Mouse (Mus musculus) midbrain, embryonic 14.5 days (tissue): ENCODE results near the gene Dhx30. TPM values are rescaled to one million over a fixed set of nuclear protein-coding genes. Genes with fewer than 3 reads are reported as not detected.
"Not testable (repeated sequence)": the region's sequence is repeated elsewhere in the genome, so short reads cannot be mapped to it uniquely, and the experiment has no call there.

Experiments
- ATAC-seq: fragments of 200-750 bp; cut with Nextera tagmentation; 2 replicates; pipeline ENCODE4 v1.8.0; 2017; ENCODE audit warnings: moderate number of reproducible peaks, moderate library complexity; ENCODE audit not compliant: low FRiP score, low TSS enrichment
- DNase-seq: peaks from one replicate; pipeline ENCODE4 v3.0.0-alpha.2; 2015
- H3K27ac ChIP-seq: fragments of 300-500 bp; sonication (generic); replicated peaks from 2 replicates; pipeline ENCODE4 v1.5.1; 2014; ENCODE audit warnings: mild to moderate bottlenecking, low read depth, low read length, moderate library complexity
- H3K27me3 ChIP-seq: fragments of 300-500 bp; sonication (generic); 2 replicates; pipeline ENCODE4 v1.6.1; 2014; ENCODE audit warnings: low read length, control low read depth, mixed read lengths; ENCODE audit not compliant: control insufficient read depth, insufficient read depth
- H3K36me3 ChIP-seq: fragments of 300-500 bp; sonication (generic); 2 replicates; pipeline ENCODE4 v1.6.1; 2014; ENCODE audit warnings: low read length, control low read depth; ENCODE audit not compliant: control insufficient read depth, insufficient read depth
- H3K4me1 ChIP-seq: fragments of 300-500 bp; sonication (generic); 2 replicates; pipeline ENCODE4 v1.6.1; 2014; ENCODE audit warnings: mild to moderate bottlenecking, antibody characterized with exemption, low read length, control low read depth; ENCODE audit not compliant: control insufficient read depth, insufficient read depth
- H3K4me2 ChIP-seq: fragments of 300-500 bp; sonication (generic); 2 replicates; pipeline ENCODE4 v1.6.1; 2014; ENCODE audit warnings: mild to moderate bottlenecking, low read length, moderate library complexity
- H3K4me3 ChIP-seq: fragments of 300-500 bp; sonication (generic); replicated peaks from 2 replicates; pipeline ENCODE4 v1.5.1; 2014; ENCODE audit warnings: low read depth, low read length
- H3K9ac ChIP-seq: fragments of 300-500 bp; sonication (generic); replicated peaks from 2 replicates; pipeline ENCODE4 v1.6.1; 2014; ENCODE audit warnings: mild to moderate bottlenecking, low read length, moderate library complexity
- H3K9me3 ChIP-seq: fragments of 300-500 bp; sonication (generic); 2 replicates; pipeline ENCODE4 v1.6.1; 2016; ENCODE audit warnings: low read length, control low read depth, mixed read lengths; ENCODE audit not compliant: control insufficient read depth
- WGBS: fragments of 180-500 bp; shearing (Covaris S2); extraction: QIAGEN DNeasy Blood & Tissue Kit; methylation state at CpG from one replicate; pipeline ENCODE4 v1.1.7; 2014; 5-methylcytosine and 5-hydroxymethylcytosine counted together
- polyA plus RNA-seq: library from polyadenylated mRNA; unstranded; fragments of >200 nt; fragmentation: Nextera tagmentation; extraction: Ambion mirVana; gene quantifications from 2 replicates; pipeline ENCODE4 v1.2.1, GENCODE M21; 2014

Gene Dhx30
- polyA plus RNA-seq, 1 experiment from 2014 or later, result 191 TPM

DNA sequence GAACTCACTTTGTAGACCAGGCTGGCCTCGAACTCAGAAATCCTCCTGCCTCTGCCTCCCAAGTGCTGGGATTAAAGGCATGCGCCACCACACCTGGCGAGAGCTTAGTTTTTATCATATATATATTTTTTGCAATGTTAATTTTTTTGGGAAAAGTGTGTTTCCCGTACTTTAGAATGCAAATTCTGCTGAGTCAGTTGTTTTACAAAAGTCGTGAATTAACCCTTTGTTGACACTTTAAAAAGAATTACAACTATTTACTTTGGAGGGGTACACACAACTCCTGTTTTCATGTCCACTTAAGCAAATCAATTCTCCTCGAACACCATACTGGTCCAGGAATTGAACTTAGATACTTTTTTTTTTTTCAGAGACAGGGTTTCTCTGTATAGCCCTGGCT is 15.3 kb upstream of the Dhx30 start:
- Histone ChIP-seq H3K9me3 (no peaks in the 10 kb centered on the region), H3K27ac (no peak overlapping the region), H3K36me3 (peaks cover 31% of the 10 kb centered on the region), H3K4me1 (peaks cover 29% of the 10 kb centered on the region), H3K9ac (no peak overlapping the region), H3K27me3 (no peaks in the 10 kb centered on the region), H3K4me2 (peak overlapping the region; percentile 69), H3K4me3 (peak overlapping the region; percentile 88)
- no peak for ATAC-seq
- WGBS, result 69% methylated on average over 6 of the region's 6 CpGs
- peak; percentile 15 for DNase-seq

DNA sequence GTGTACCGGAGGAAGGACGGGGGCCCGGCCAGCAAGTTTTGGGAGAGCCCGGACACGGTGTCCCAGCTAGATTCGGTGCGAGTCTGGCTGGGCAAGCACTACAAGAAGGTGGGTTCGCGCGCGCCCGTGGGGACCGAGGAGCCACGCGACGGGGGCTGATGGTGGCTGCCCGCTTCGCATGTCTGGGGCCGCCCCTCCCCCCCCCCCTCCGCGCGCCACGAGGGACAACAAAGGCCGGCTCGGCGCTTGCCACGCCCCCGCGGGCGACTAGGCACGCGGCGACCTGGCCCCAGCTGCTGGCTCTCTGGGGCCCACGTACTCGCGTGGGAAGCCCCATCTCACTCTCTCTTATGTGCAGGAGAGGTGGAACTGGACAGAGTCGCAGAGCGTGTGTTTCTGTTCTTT is 14.6 kb upstream of the Dhx30 start:
- Histone ChIP-seq H3K27me3 (no peaks in the 10 kb centered on the region), H3K27ac (peak overlapping the region; percentile 93), H3K4me1 (peaks cover 29% of the 10 kb centered on the region), H3K4me2 (peak overlapping the region; percentile 69), H3K9ac (peak overlapping the region; percentile 81), H3K9me3 (no peaks in the 10 kb centered on the region), H3K36me3 (peaks cover 25% of the 10 kb centered on the region), H3K4me3 (peak overlapping the region; percentile 88)
- under 1% methylated on average over 31 of the region's 38 CpGs for WGBS
- DNase-seq (peak; percentile 71), ATAC-seq (peak; percentile 73)

DNA sequence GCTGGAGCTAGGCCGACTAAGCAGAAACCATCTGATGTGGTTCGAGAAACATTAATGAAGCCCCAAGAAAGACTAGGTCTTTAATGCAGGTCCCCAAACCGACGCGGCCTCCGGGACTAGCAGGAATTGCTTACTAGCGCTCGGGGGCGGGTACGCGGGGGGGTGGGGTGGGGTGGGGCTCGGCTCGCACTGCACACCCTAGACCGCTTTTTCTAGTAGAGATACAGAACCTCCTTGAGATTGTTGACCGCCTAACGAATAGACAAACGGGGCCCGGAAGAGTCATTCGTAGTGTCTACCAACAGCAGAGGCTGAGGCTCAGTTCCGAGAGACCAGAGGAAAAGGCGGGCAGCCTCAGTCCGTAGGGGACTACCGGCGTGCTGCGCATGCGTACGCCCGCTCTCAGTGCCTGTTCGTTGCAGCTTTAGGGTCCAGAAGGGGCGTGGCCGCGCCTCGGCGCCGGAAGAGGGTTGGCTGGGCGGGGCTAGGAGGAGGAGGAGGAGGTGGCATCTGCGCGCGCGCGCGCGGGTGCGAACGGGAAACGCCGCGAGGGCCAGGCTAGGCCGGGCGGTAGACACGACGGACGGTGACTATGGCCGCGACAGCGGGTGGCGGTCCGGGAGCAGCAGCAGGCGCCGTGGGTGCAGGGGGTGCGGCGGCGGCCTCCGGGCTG is 14.0 kb upstream of the Dhx30 start:
- under 1% methylated on average over 63 of the region's 64 CpGs for WGBS
- Histone ChIP-seq H3K36me3 (peaks cover 21% of the 10 kb centered on the region), H3K4me3 (peak overlapping the region; percentile 88), H3K4me2 (peak overlapping the region; percentile 69), H3K4me1 (peaks cover 29% of the 10 kb centered on the region), H3K9me3 (no peaks in the 10 kb centered on the region), H3K27ac (peak overlapping the region; percentile 93), H3K9ac (peak overlapping the region; percentile 81), H3K27me3 (no peaks in the 10 kb centered on the region)
- ATAC-seq (peak; percentile 96), DNase-seq (peak; percentile 100)

DNA sequence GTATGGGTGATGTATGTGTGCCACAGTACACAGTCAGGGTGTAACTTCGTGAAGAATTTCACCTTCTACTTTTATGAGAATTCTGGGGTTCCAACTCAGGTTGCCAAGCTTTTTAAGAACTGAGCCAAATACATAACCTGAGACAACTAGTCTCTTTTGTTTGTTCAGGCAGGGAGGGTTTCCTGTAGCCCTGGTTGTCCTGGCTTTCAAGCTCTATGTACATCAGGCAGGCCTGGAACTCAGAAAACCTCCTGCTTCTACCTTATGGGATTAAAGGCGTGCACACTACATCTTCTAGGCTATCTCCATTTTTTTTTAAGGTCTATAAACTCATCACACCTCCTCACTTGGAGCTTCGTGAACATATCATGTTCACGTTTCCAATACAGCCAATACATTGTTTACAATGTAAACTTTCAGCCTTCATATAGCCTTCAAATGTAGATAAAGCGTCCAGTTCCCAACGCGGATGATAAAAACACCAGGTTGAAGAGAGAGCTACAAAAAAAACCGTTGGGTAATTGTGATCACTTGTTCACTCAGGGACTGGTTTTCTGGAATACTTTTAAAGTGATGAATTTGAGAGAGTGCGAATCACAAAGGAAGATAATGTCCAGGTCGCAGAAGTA is 13.4 kb upstream of the Dhx30 start:
- 31% methylated on average over 10 of the region's 10 CpGs for WGBS
- Histone ChIP-seq H3K4me1 (peaks cover 29% of the 10 kb centered on the region), H3K27me3 (no peaks in the 10 kb centered on the region), H3K4me3 (peak overlapping the region; percentile 88), H3K36me3 (peaks cover 14% of the 10 kb centered on the region), H3K9ac (peak overlapping the region; percentile 81), H3K27ac (peak overlapping the region; percentile 93), H3K9me3 (no peaks in the 10 kb centered on the region), H3K4me2 (peak overlapping the region; percentile 69)
- DNase-seq (no peak), ATAC-seq (no peak)

DNA sequence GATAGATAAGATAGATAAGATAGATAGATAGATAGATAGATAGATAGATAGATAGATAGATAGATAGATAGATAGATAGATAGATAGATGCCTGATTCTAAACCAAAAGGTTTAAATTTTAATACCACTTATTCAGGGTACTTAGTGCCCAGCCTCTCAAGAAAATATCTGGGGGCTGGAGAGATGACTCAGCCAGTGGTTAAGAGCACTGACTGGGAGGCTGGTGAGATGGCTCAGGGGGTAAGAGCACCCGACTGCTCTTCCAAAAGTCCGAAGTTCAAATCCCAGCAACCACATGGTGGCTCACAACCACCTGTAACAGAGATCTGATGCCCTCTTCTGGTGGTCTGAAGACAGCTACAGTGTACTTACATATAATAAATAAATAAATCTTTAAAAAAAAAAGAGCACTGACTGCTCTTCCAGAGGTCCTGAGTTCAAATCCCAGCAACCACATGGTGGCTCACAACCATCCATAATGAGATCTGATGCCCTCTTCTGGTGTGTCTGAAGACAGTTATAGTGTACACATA is 6.4 kb upstream of the Dhx30 start:
- 59% methylated on average over 2 of the region's 2 CpGs for WGBS
- not testable (repeated sequence) for H3K9ac ChIP-seq, DNase-seq, H3K27ac ChIP-seq, H3K4me1 ChIP-seq, H3K9me3 ChIP-seq, H3K27me3 ChIP-seq, ATAC-seq, H3K36me3 ChIP-seq, H3K4me3 ChIP-seq, H3K4me2 ChIP-seq

DNA sequence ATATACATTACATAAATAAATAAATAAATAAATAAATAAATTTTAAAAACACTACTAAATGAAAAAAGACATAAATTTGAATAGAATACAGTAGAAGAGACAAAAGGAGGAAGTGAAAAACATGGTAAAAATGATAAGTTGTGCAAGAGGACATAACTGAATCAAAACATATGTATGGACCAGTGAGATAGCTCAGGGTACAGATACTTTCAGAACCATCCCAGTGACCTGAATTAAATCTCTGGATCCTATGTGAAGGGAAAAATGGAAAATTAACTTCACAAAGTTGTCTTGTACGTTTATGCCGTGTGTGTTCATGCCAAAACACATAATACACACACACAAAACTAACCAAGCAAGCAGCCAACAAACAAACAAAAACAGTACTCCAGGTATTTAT is 5.7 kb upstream of the Dhx30 start:
- Histone ChIP-seq H3K27me3 (no peaks in the 10 kb centered on the region), H3K4me3 (no peak overlapping the region), H3K9ac (no peak overlapping the region), H3K27ac (no peak overlapping the region), H3K36me3 (0 out of 2 replicates have a peak, but pooled peaks cover 3% of the 10 kb centered on the region), H3K4me1 (peaks cover 7% of the 10 kb centered on the region), H3K4me2 (no peak overlapping the region), H3K9me3 (no peaks in the 10 kb centered on the region)
- no peak for DNase-seq
- 83% methylated on average over 2 of the region's 2 CpGs for WGBS
- ATAC-seq, result no peak

DNA sequence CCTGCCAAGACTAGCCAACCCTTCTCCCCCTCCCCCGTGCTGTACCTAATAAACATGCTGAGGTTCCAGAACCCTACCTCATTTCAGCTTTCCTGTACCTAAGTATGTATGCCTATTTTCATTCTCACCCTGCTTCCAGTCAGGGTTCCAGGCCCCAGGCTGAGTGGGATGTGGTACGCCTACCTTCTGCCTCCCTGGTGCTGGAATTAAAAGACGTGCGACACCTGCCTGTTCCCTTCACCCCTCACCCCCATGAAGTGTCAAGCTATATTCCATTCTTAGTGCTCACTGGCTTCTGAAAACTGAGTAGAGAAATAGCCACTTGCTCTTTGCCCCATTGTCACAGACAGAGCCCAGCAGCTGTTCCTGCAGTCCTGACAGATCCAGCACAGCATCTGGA is 3.8 kb upstream of the Dhx30 start:
- no peak overlapping the region for H3K4me3 ChIP-seq
- DNase-seq (no peak), ATAC-seq (no peak)
- no peak overlapping the region for H3K4me2 ChIP-seq
- no peak overlapping the region for H3K27ac ChIP-seq
- H3K9me3 ChIP-seq, result no peaks in the 10 kb centered on the region
- 0 out of 2 replicates have a peak, but pooled peaks cover 3% of the 10 kb centered on the region for H3K36me3 ChIP-seq
- WGBS, result 78% methylated on average over 4 of the region's 4 CpGs
- H3K9ac ChIP-seq, result no peak overlapping the region
- H3K4me1 ChIP-seq, result peaks cover 9% of the 10 kb centered on the region
- H3K27me3 ChIP-seq, result no peaks in the 10 kb centered on the region

DNA sequence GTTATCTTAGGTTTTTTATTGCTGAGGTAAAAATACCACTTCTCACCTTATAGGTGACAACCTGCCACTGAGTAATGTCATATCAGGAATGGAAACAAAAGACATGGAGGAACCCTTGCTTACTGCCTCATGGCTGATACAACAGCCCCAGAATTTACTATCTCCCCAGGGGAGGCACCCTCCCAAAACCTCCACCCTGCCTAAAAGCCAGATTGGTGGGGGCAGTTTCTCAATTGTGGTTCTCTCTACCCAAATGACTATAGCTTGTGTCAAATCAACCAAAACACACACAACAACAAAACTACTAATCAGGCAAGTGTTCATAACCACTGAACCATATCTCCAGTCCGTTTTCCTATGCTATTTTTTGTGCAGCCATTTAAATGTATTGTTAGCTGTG is 619 bp upstream of the Dhx30 start:
- Histone ChIP-seq H3K36me3 (peaks cover 19% of the 10 kb centered on the region), H3K9me3 (no peaks in the 10 kb centered on the region), H3K4me2 (peak overlapping the region; percentile 77), H3K4me3 (peak overlapping the region; percentile 90), H3K4me1 (peaks cover 16% of the 10 kb centered on the region), H3K27me3 (no peaks in the 10 kb centered on the region), H3K9ac (peak overlapping the region; percentile 97), H3K27ac (peak overlapping the region; percentile 95; the same call in 1 of the 2 replicates)
- no peak for ATAC-seq
- DNase-seq, result no peak
- WGBS, result 32% methylated on average over 1 of the region's 1 CpGs
